10 mouse cellular contexts compared by ENCODE assay signal in genomic region chr12:116581864-116582263, GRCm38 (mm10).
DNase-seq lines count a peak whose midpoint lies in the region; ATAC-seq and TF ChIP-seq lines count a peak whose summit lies in the region.
"Had no signal": no experiment of that assay in that cellular context is flagged by ENCODE, and none has a peak within 500 bp of the region (broad histone marks: within the 10 kb centered on the region; RNA-seq: fewer than 3 reads in every experiment).

No protein-coding gene starts in this region.

- no peaks in the 10 kb centered on the region for H3K9me3 ChIP-seq in lung, embryonic 14.5 days (ENCODE audit: low read depth, low read length)
- H3K9me3 ChIP-seq in stomach, embryonic 14.5 days (ENCODE audit: control insufficient read depth, low read depth, low read length): no peaks in the 10 kb centered on the region

- H3K27me3 ChIP-seq in lung, embryonic 14.5 days (ENCODE audit: insufficient read depth, low read length): no peaks in the 10 kb centered on the region
- no peaks in the 10 kb centered on the region for H3K27me3 ChIP-seq in stomach, embryonic 14.5 days (ENCODE audit: control insufficient read depth, insufficient read depth, low read length)
- H3K27me3 ChIP-seq in thymus, adult 2 months (ENCODE audit: control insufficient read depth, insufficient read depth, low read length): no peaks in the 10 kb centered on the region
- H3K27me3 ChIP-seq: Patski had no signal

- H3K4me2 ChIP-seq in lung, embryonic 14.5 days: no peak overlapping the region
- no peak overlapping the region for H3K4me2 ChIP-seq in stomach, embryonic 14.5 days (replicated peaks; ENCODE audit: low read depth, low read length)

- no peak overlapping the region for H3K4me3 ChIP-seq in lung, embryonic 14.5 days (ENCODE audit: low read depth, low read length)
- no peak overlapping the region for H3K4me3 ChIP-seq in stomach, embryonic 14.5 days (ENCODE audit: low read depth, low read length)
- no peak overlapping the region for H3K4me3 ChIP-seq in thymus, adult 2 months (ENCODE audit: control insufficient read depth, insufficient read depth, low read length)

- peak; percentile 13 for DNase-seq in lung, embryonic 14.5 days
- no peak for DNase-seq in lung, postnatal 14 days
- peak; percentile 55 for DNase-seq in embryo, embryonic 10 days (ENCODE audit: low spot score)
- peak; percentile 51 to 68 for DNase-seq in kidney, adult 8-10 months
- no peak for DNase-seq in Muller cell, postnatal 12 days (ENCODE audit: inconsistent ontology term)
- DNase-seq in thymus, adult 2 months: no peak

- H3K27ac ChIP-seq in lung, embryonic 14.5 days (ENCODE audit: low read depth): no peak overlapping the region
- no peak overlapping the region for H3K27ac ChIP-seq in stomach, embryonic 14.5 days (ENCODE audit: low read length)
- no peak overlapping the region for H3K27ac ChIP-seq in thymus, adult 2 months (ENCODE audit: control insufficient read depth, insufficient read depth, low read length)
- H3K27ac ChIP-seq: liver, embryonic 14.5 days had no signal

- no peaks in the 10 kb centered on the region for H3K36me3 ChIP-seq in lung, embryonic 14.5 days (ENCODE audit: insufficient read depth)
- no peaks in the 10 kb centered on the region for H3K36me3 ChIP-seq in stomach, embryonic 14.5 days (ENCODE audit: control insufficient read depth, insufficient read depth, low read length)
- H3K36me3 ChIP-seq in thymus, adult 2 months (ENCODE audit: control insufficient read depth, insufficient read depth, low read length): no peaks in the 10 kb centered on the region

- ATAC-seq in lung, embryonic 14.5 days (ENCODE audit: insufficient read depth): peak; percentile 55; the same call in 1 of the 2 replicates
- peak; percentile 57; the same call in 1 of the 2 replicates for ATAC-seq in stomach, embryonic 14.5 days (ENCODE audit: insufficient number of reproducible peaks, insufficient read depth, low FRiP score, low read depth)
- no peak for ATAC-seq in activated CD4-positive, CD25-positive, alpha-beta regulatory T cell, adult 4 months
- ATAC-seq: Patski had no signal

- H3K4me1 ChIP-seq in lung, embryonic 14.5 days (ENCODE audit: insufficient read depth): no peaks in the 10 kb centered on the region
- H3K4me1 ChIP-seq in stomach, embryonic 14.5 days (ENCODE audit: control insufficient read depth, insufficient read depth, low read length): peaks cover 13% of the 10 kb centered on the region; the same call in 1 of the 2 replicates
- H3K4me1 ChIP-seq in thymus, adult 2 months (replicated peaks; ENCODE audit: control insufficient read depth, insufficient read depth, low read length): no peaks in the 10 kb centered on the region

- TF ChIP-seq CTCF in lung, embryonic 14.5 days (IDR thresholded peaks at IDR 0.05; ENCODE audit: low read depth): no peak
- TF ChIP-seq CTCF in thymus, adult 2 months (IDR thresholded peaks at IDR 0.05; ENCODE audit: borderline replicate concordance, control insufficient read depth, extremely low read depth, insufficient read depth, low read length, poor library complexity): no peak

- no peak overlapping the region for H3K9ac ChIP-seq in lung, embryonic 14.5 days
- no peak overlapping the region for H3K9ac ChIP-seq in stomach, embryonic 14.5 days (replicated peaks; ENCODE audit: low read depth, low read length)
- H3K9ac ChIP-seq: liver, embryonic 14.5 days had no signal

- no peak for TF ChIP-seq POLR2A in thymus, adult 2 months (IDR thresholded peaks at IDR 0.05; ENCODE audit: control insufficient read depth, extremely low read depth, insufficient read depth, low read length, poor library complexity)

Comparison
In these comparisons a context has a peak if more than half of its experiments do, and no peak if none do; other contexts are left out.
1. DNase-seq: peak in lung, embryonic 14.5 days (single experiment), embryo, embryonic 10 days (single experiment) and kidney, adult 8-10 months (2 of 2); none in lung, postnatal 14 days (single experiment), Muller cell, postnatal 12 days (single experiment) and thymus, adult 2 months (single experiment).